Mouse (Mus musculus) kidney, adult 8-10 months (tissue): Measurements from ENCODE around the gene Oxnad1.

Source experiments
- DNase-seq, 2 experiments: peaks; one replicate each; pipeline ENCODE4 v3.0.0; 2022

Oxnad1 gene

GRCm38 (mm10) chr14:32145809-32146511 is 60.8 kb downstream of the Oxnad1 start:
- DNase-seq, result no peak

- DNase-seq, result no peak
Observed at GRCm38 (mm10) chr14:32146578-32146977, 61.4 kb downstream of the Oxnad1 start.

- DNase-seq, result no peak
Observed at GRCm38 (mm10) chr14:32150872-32151271, 65.7 kb downstream of the Oxnad1 start.

- DNase-seq, result no peak
Observed at GRCm38 (mm10) chr14:32152243-32152965, 67.2 kb downstream of the Oxnad1 start.
